Mouse (Mus musculus) central nervous system, embryonic 18 days (tissue): ENCODE results near the gene Chad. TPM values are rescaled to one million over a fixed set of nuclear protein-coding genes. Genes with fewer than 3 reads are reported as not detected.

Source experiments
- polyA plus RNA-seq: library from polyadenylated mRNA; depleted of rRNA; stranded (reverse); fragments of >200 nt; gene quantifications from 2 replicates; pipeline ENCODE4 v1.2.3, GENCODE M21; 2012; rRNA removed

Gene Chad
- polyA plus RNA-seq = 0.19 and 0.43 TPM in 2 replicates

GRCm38 (mm10) chr11:94564437-94565150 is at the start of gene Chad:
Chad (plus strand) TSS chr11:94565047.

GRCm38 (mm10) chr11:94521219-94521843 is 43.5 kb upstream of the Chad start, which contains the start of gene Mycbpap:
Mycbpap (minus strand) TSS chr11:94521742.

GRCm38 (mm10) chr11:94548888-94549690 is 15.8 kb upstream of the Chad start, which contains the start of gene Rsad1:
Rsad1 (minus strand) TSS chr11:94549255.

GRCm38 (mm10) chr11:94601321-94602281 is 36.8 kb downstream of the Chad start, which contains the start of gene Acsf2:
Acsf2 (minus strand) TSS chr11:94601871.

Other genes starting within 250 kb of the Chad start
- 210 and 218 TPM in 2 replicates for gene Luc7l3, start 243.1 kb upstream of the Chad start, polyA plus RNA-seq
- gene Ankrd40, start 237.0 kb upstream of the Chad start, polyA plus RNA-seq = 45.8 and 46.1 TPM in 2 replicates
- gene Abcc3, start 172.1 kb upstream of the Chad start, polyA plus RNA-seq = 0.62 and 0.66 TPM in 2 replicates
- gene Cacna1g, start 90.8 kb upstream of the Chad start, polyA plus RNA-seq = 192 and 209 TPM in 2 replicates
- 1.7 and 2.1 TPM in 2 replicates for gene Spata20, start 78.9 kb upstream of the Chad start, polyA plus RNA-seq
- 1.4 and 2.4 TPM in 2 replicates for gene Epn3, start 65.1 kb upstream of the Chad start, polyA plus RNA-seq
- gene Mycbpap, start 43.3 kb upstream of the Chad start, polyA plus RNA-seq = 1.7 and 2.4 TPM in 2 replicates
- 12.9 and 14.9 TPM in 2 replicates for gene Rsad1, start 15.8 kb upstream of the Chad start, polyA plus RNA-seq
- 5.3 and 5.5 TPM in 2 replicates for gene Acsf2, start 36.8 kb downstream of the Chad start, polyA plus RNA-seq
- gene Lrrc59, start 64.7 kb downstream of the Chad start, polyA plus RNA-seq = 86.6 and 89.4 TPM in 2 replicates
- 111 and 113 TPM in 2 replicates for gene Mrpl27, start 88.7 kb downstream of the Chad start, polyA plus RNA-seq
- gene Eme1, start 88.9 kb downstream of the Chad start, polyA plus RNA-seq = 2.9 and 3.0 TPM in 2 replicates
- 16.9 and 17.6 TPM in 2 replicates for gene Xylt2, start 112.5 kb downstream of the Chad start, polyA plus RNA-seq
- gene Gm11541, start 139.5 kb downstream of the Chad start, polyA plus RNA-seq = 0.08 TPM in 1 of 2 replicates, not detected in the other
- gene Cdc34b, start 176.7 kb downstream of the Chad start, polyA plus RNA-seq = 0.04 and 0.12 TPM in 2 replicates
- 0.04 TPM in 1 of 2 replicates, not detected in the other for gene Tmem92, start 217.7 kb downstream of the Chad start, polyA plus RNA-seq